Mouse (Mus musculus) lung, postnatal 4 days (tissue): Measurements from ENCODE around the gene Svip.

Experiments used
- DNase-seq, 2 experiments: peaks; one replicate each; pipeline ENCODE4 v3.0.0; 2021

Gene Svip

DNA sequence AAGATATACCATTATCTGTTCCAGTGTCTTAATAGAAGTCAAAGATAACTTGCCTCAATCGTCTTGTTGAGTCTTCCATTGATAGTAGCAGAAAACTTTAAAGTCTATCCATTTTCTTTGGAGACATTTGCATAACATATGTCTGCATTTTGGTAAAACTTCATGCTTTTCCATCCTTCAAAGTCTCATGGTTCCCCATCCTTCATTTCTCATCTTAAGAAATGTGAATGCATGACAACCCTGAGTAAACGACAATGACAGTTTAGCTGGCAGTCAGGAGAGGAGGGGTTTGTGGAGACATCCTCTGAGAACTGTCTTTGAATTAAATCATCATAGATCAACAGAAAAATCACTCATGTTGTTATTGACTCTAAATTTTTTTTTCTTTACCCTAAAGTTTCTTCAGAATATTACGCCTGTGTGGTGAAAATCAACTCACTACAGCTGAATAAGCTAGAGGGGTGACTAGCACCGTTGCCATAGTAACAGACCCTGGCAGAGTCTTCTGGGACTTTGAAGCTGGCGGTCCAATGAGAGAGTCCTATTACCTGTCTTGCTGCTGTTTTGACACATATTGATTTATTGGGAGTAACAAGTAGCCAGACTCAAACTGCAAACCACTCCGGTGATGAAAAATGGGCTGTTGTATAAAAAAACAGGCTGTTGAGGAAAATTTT is 45.0 kb downstream of the Svip start:
- DNase-seq: no peak

DNA sequence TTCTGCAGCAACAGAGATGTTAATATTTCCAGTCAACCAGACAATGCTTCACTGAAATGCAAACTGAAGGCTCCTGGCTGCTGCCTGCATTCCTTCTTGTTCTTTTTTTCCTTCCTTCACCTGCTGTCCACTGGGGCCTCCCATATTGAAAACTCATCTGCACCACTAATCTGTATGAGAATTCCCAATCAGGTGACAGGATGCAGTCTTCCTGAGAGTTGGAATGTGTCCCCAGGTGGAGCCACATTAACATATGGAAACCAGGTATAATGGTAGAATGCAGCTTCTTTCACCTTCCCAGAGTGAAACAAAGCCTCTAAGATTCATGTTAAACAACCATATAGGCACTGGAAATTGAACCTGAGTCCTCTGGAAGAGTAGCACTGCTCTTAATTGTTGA is 48.1 kb downstream of the Svip start:
- DNase-seq: no peak

DNA sequence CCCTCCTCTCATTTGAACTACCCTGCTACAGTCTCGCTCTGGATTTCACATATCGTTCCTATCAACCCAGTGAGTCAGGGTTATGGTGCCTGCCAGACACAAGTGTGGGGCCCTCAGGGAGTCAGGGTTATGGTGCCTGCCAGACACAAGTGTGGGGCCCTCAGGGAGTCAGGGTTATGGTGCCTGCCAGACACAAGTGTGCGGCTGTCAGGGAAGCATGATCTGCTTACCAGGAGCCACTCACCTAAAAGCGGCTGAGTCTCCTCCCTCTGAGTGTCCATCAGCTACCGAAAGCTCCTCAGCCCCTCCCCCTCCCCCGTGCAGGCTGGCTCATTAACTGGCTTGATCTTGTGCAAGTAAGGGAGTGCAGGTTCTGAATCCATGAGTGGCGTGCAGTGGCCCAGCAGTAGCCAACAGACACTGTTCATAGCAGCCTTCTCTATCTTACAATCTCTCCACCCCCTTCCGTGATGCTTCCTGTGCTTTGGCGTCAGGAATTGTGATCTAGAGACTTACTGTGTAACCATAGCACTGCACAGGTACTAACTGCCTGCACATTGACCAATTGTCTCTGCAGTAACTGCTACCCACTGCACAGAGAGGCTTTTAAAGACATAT is 50.3 kb downstream of the Svip start:
- no peak for DNase-seq
